Mouse (Mus musculus) heart, postnatal 0 days (tissue): ENCODE measurements around the gene Papss1. TPM values are rescaled to one million over a fixed set of nuclear protein-coding genes. Genes with fewer than 3 reads are reported as not detected.

Experiments used
- ATAC-seq: fragments of 200-750 bp; cut with Nextera tagmentation; 2 replicates; pipeline ENCODE4 v1.8.0; 2017; ENCODE audit warnings: low read depth, moderate number of reproducible peaks, moderate library complexity; ENCODE audit not compliant: insufficient read depth
- DNase-seq: peaks from one replicate; pipeline ENCODE4 v3.0.0-alpha.2; 2016; ENCODE audit warnings: low spot score
- H3K27ac ChIP-seq: fragments of 300-500 bp; sonication (generic); 2 replicates; pipeline ENCODE4 v1.5.1; 2014; ENCODE audit warnings: low read depth, mild to moderate bottlenecking
- H3K27me3 ChIP-seq: fragments of 300-500 bp; sonication (generic); 2 replicates; pipeline ENCODE4 v1.6.1; 2014; ENCODE audit warnings: low read length, mixed read lengths; ENCODE audit not compliant: control insufficient read depth, insufficient read depth
- H3K36me3 ChIP-seq: fragments of 300-500 bp; sonication (generic); replicated peaks from 2 replicates; pipeline ENCODE4 v1.6.1; 2014; ENCODE audit warnings: low read length, mixed read lengths; ENCODE audit not compliant: control insufficient read depth, insufficient read depth
- H3K4me1 ChIP-seq: fragments of 300-500 bp; sonication (generic); 2 replicates; pipeline ENCODE4 v1.6.1; 2014; ENCODE audit warnings: antibody characterized with exemption; ENCODE audit not compliant: control insufficient read depth, insufficient read depth
- H3K4me2 ChIP-seq: fragments of 300-500 bp; sonication (generic); 2 replicates; pipeline ENCODE4 v1.6.1; 2014; ENCODE audit warnings: low read depth, mild to moderate bottlenecking, low read length, moderate library complexity
- H3K4me3 ChIP-seq: fragments of 300-500 bp; sonication (generic); 2 replicates; pipeline ENCODE4 v1.5.1; 2014; ENCODE audit warnings: low read depth, low read length
- H3K9ac ChIP-seq: fragments of 300-500 bp; sonication (generic); replicated peaks from 2 replicates; pipeline ENCODE4 v1.6.1; 2014; ENCODE audit warnings: low read depth, low read length, mixed read lengths
- H3K9me3 ChIP-seq: fragments of 300-500 bp; sonication (generic); replicated peaks from 2 replicates; pipeline ENCODE4 v1.6.1; 2016; ENCODE audit warnings: low read length; ENCODE audit not compliant: control insufficient read depth
- CTCF ChIP-seq: IDR thresholded peaks from 2 replicates; pipeline ENCODE4 v1.5.1; 2016; ENCODE audit warnings: antibody characterized with exemption, control low read depth, low read depth
- EP300 ChIP-seq: IDR thresholded peaks from 2 replicates; pipeline ENCODE4 v1.6.1; 2016; ENCODE audit warnings: antibody characterized with exemption, low read depth
- WGBS: fragments of 180-500 bp; shearing (Covaris S2); extraction: QIAGEN DNeasy Blood & Tissue Kit; methylation state at CpG from one replicate; pipeline ENCODE4 v1.1.7; 2014; 5-methylcytosine and 5-hydroxymethylcytosine counted together
- polyA plus RNA-seq: library from polyadenylated mRNA; unstranded; fragments of >200 nt; fragmentation: Nextera tagmentation; extraction: Ambion mirVana; gene quantifications from 2 replicates; pipeline ENCODE4 v1.2.1, GENCODE M21; 2015
- total RNA-seq: library from RNA; depleted of rRNA; stranded (reverse); fragments of >200 nt; gene quantifications from 2 replicates; pipeline ENCODE4 v1.2.3, GENCODE M21; 2014; ENCODE audit warnings: low replicate concordance

Gene Papss1
- total and polyA plus RNA-seq, 2 experiments from 2014 or later, result 22.6 to 28.2 TPM

- H3K27ac ChIP-seq, result no peak overlapping the region
- H3K9me3 ChIP-seq, result no peaks in the 10 kb centered on the region
- H3K9ac ChIP-seq, result no peak overlapping the region
- 92% methylated on average over 10 of the region's 10 CpGs for WGBS
- H3K4me2 ChIP-seq, result no peak overlapping the region
- TF ChIP-seq CTCF, result no peak
- DNase-seq (no peak), ATAC-seq (no peak)
- no peaks in the 10 kb centered on the region for H3K4me1 ChIP-seq
- no peaks in the 10 kb centered on the region for H3K27me3 ChIP-seq
- peaks cover 58% of the 10 kb centered on the region for H3K36me3 ChIP-seq
- no peak overlapping the region for H3K4me3 ChIP-seq
Measured at GRCm38 (mm10) chr3:131587959-131588358, 23.4 kb downstream of the Papss1 start.

DNA sequence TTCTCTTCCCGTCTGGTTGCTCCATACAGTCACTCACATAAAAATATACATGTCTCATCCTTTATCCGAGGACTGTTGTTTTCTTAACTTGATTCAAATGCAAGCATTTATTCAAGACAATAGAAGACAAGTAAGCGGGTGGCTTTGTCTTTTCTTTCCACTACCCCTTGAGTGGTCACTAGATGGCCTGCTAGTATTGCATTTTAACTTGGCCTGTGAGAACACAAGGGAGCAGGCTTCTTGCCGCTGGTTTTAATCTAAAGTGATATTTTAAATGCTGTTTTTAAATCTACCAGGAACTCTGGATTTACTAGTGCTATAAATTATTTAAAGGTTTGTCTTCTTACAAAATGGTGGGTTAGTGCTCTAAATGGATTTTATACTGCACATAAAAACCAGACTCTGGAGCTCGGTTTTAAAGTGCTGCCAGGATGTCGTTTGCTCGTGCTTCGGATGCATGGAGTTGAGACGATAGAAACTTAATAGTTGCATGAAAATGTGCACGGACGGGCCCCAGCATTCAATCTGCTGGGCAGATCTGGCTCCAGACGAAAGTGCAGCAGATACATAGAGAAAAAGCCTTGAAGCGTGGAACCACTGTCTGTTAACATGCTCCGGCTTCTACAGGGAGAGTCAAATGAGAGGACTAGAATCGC is 28.7 kb downstream of the Papss1 start:
- no peaks in the 10 kb centered on the region for H3K27me3 ChIP-seq
- no peak overlapping the region for H3K4me3 ChIP-seq
- H3K9ac ChIP-seq, result no peak overlapping the region
- WGBS, result 86% methylated on average over 15 of the region's 15 CpGs
- H3K36me3 ChIP-seq, result peaks cover 14% of the 10 kb centered on the region; the same call in 1 of the 2 replicates
- no peaks in the 10 kb centered on the region for H3K4me1 ChIP-seq
- H3K4me2 ChIP-seq, result no peak overlapping the region
- peak; percentile 18 for DNase-seq
- no peaks in the 10 kb centered on the region for H3K9me3 ChIP-seq
- no peak overlapping the region for H3K27ac ChIP-seq
- no peak for TF ChIP-seq EP300
- peak; percentile 46 for TF ChIP-seq CTCF
- ATAC-seq, result no peak

- Histone ChIP-seq H3K9me3 (no peaks in the 10 kb centered on the region), H3K4me2 (no peak overlapping the region), H3K4me3 (no peak overlapping the region), H3K9ac (no peak overlapping the region), H3K4me1 (no peaks in the 10 kb centered on the region), H3K36me3 (0 out of 2 replicates have a peak, but pooled peaks cover 7% of the 10 kb centered on the region), H3K27ac (no peak overlapping the region), H3K27me3 (no peaks in the 10 kb centered on the region)
- TF ChIP-seq EP300 (no peak), CTCF (no peak)
- DNase-seq (no peak), ATAC-seq (no peak)
- WGBS, result 95% methylated on average over 11 of the region's 11 CpGs
Measured at GRCm38 (mm10) chr3:131594361-131594760, 29.8 kb downstream of the Papss1 start.

DNA sequence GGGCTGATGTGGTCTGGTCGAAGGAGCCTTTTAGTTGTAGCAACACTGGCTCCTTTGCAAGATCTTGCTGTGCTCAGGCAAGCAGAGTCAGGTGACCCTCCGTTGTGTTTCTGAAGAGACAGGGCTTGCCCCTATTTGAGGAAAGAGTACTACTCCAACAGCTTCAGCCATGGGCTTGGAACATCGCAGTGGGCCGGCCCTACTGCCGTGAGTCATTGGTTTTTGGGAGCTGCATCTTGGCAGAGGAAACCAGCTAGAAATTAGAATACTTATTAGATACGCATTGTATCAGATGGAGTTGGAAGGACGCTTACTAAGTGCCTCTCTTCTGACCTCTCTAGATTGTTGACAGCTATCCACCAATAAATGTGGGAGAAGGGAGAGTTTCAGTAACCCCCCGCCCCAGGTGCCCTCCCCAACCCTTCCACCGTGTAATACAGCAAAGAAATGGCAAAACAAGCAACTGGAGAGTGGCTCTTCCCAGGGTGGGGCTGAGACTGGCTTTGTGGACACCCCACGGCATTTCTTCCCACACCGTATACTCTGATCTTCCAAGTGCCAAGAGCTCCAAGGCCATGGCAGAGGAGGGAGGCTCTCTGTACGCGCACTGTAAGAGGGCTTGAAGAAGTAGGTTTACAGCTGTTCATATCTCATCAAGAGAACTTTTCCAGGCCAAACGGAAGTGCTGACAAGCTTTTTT is 31.1 kb downstream of the Papss1 start:
- TF ChIP-seq CTCF (no peak), EP300 (no peak)
- Histone ChIP-seq H3K9ac (no peak overlapping the region), H3K4me2 (no peak overlapping the region), H3K27me3 (no peaks in the 10 kb centered on the region), H3K9me3 (no peaks in the 10 kb centered on the region), H3K27ac (no peak overlapping the region), H3K36me3 (0 out of 2 replicates have a peak, but pooled peaks cover 4% of the 10 kb centered on the region), H3K4me1 (no peaks in the 10 kb centered on the region), H3K4me3 (no peak overlapping the region)
- DNase-seq, result no peak
- WGBS, result 79% methylated on average over 14 of the region's 14 CpGs
- no peak for ATAC-seq

GRCm38 (mm10) chr3:131600726-131601125 is 36.2 kb downstream of the Papss1 start:
- Histone ChIP-seq H3K27ac (no peak overlapping the region), H3K4me2 (no peak overlapping the region), H3K27me3 (no peaks in the 10 kb centered on the region), H3K9ac (no peak overlapping the region), H3K4me1 (no peaks in the 10 kb centered on the region), H3K9me3 (no peaks in the 10 kb centered on the region), H3K4me3 (no peak overlapping the region), H3K36me3 (peaks cover 9% of the 10 kb centered on the region)
- ATAC-seq (no peak), DNase-seq (no peak)
- WGBS, result 86% methylated on average over 11 of the region's 11 CpGs
- TF ChIP-seq EP300 (no peak), CTCF (no peak)

GRCm38 (mm10) chr3:131601366-131601765 is 36.8 kb downstream of the Papss1 start:
- H3K36me3 ChIP-seq, result peaks cover 15% of the 10 kb centered on the region
- no peak overlapping the region for H3K9ac ChIP-seq
- ATAC-seq (no peak), DNase-seq (no peak)
- H3K4me2 ChIP-seq, result no peak overlapping the region
- no peaks in the 10 kb centered on the region for H3K9me3 ChIP-seq
- no peaks in the 10 kb centered on the region for H3K27me3 ChIP-seq
- no peak overlapping the region for H3K4me3 ChIP-seq
- TF ChIP-seq EP300 (no peak), CTCF (no peak)
- H3K27ac ChIP-seq, result no peak overlapping the region
- 74% methylated on average over 1 of the region's 1 CpGs for WGBS
- H3K4me1 ChIP-seq, result no peaks in the 10 kb centered on the region
